ENCODE assay signal across 11 mouse cellular contexts in the genomic region with DNA sequence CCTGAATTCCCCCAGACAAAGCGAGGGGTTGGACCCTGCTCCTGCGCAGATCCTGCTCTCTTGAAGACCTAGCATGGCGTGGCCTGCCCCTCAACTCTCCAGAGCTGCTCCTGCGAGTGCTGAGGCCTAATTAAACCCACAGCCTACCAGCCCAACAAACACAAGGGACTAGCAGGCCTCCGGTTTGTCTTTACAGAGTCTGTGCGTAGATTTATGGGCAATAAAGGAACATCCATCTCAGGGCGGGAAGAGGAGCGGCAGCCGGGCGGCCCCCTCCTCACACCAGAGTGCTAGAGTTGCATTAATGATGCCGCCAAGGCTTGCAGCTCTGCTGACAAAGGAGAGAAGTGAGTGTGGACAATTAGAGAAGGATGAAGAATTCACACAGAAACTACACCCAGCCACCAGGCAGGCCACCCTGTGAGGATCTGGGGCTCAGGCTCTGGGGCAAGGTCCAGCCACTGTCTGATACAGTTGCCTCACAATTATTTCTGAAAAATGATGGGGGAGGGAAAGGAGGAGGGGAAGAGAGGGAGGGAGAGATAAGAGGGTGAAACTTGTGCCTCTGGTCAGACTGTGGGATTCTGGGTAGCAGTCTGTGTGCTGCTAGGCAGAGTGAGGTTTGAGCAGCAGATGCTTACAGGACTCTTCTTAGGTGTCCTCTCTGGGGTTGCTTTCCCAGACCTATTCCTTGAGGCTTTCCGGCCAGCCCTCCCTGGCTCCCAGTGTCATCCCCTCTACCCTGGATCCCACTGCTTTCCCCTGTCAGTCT. TPM values are rescaled to one million over a fixed set of nuclear protein-coding genes. Genes with fewer than 3 reads are reported as not detected.
DNase-seq lines count a peak whose midpoint lies in the region; ATAC-seq and TF ChIP-seq lines count a peak whose summit lies in the region.
"Had no signal": no experiment of that assay in that cellular context is flagged by ENCODE, and none has a peak within 500 bp of the region (broad histone marks: within the 10 kb centered on the region; RNA-seq: fewer than 3 reads in every experiment).

No protein-coding gene starts in this region.

- H3K4me1 ChIP-seq in kidney, embryonic 15.5 days: peaks cover 57% of the 10 kb centered on the region
- H3K4me1 ChIP-seq in kidney, adult 2 months (ENCODE audit: control insufficient read depth, insufficient read depth, low read length): no peaks in the 10 kb centered on the region
- H3K4me1 ChIP-seq in hindbrain, embryonic 15.5 days (replicated peaks): peaks cover 43% of the 10 kb centered on the region
- peaks cover 30% of the 10 kb centered on the region for H3K4me1 ChIP-seq in midbrain, embryonic 16.5 days (ENCODE audit: control insufficient read depth, insufficient read depth, low read length)
- peaks cover 35% of the 10 kb centered on the region for H3K4me1 ChIP-seq in heart, embryonic 12.5 days (replicated peaks)

- H3K9me3 ChIP-seq in kidney, embryonic 15.5 days (replicated peaks): no peaks in the 10 kb centered on the region
- no peaks in the 10 kb centered on the region for H3K9me3 ChIP-seq in hindbrain, embryonic 15.5 days
- no peaks in the 10 kb centered on the region for H3K9me3 ChIP-seq in midbrain, embryonic 16.5 days (replicated peaks; ENCODE audit: control insufficient read depth, low read length, poor library complexity, severe bottlenecking)
- no peaks in the 10 kb centered on the region for H3K9me3 ChIP-seq in heart, embryonic 12.5 days (replicated peaks)
- H3K9me3 ChIP-seq: heart, embryonic 15.5 days had no signal

- no peak for ATAC-seq in kidney, embryonic 15.5 days (replicated peaks; ENCODE audit: low FRiP score)
- peak; percentile 27; the same call in 1 of the 2 replicates for ATAC-seq in hindbrain, embryonic 15.5 days (ENCODE audit: low FRiP score, low read depth)
- ATAC-seq in midbrain, embryonic 16.5 days: no peak
- no peak for ATAC-seq in heart, embryonic 12.5 days (ENCODE audit: insufficient number of reproducible peaks, low FRiP score)

- 31% methylated on average over 12 of the region's 12 CpGs for WGBS in kidney, embryonic 15.5 days
- 81% methylated on average over 12 of the region's 12 CpGs for WGBS in kidney, adult 2 months
- 50% methylated on average over 12 of the region's 12 CpGs for WGBS in hindbrain, embryonic 15.5 days
- WGBS in midbrain, embryonic 16.5 days: 57% methylated on average over 12 of the region's 12 CpGs
- 76% methylated on average over 12 of the region's 12 CpGs for WGBS in heart, embryonic 12.5 days

- 0 out of 2 replicates have a peak overlapping the region, but pooled peaks have one; percentile 15 for H3K9ac ChIP-seq in kidney, embryonic 15.5 days
- H3K9ac ChIP-seq in hindbrain, embryonic 15.5 days: no peak overlapping the region
- H3K9ac ChIP-seq in midbrain, embryonic 16.5 days (ENCODE audit: low read depth, low read length): peak overlapping the region; percentile 30; the same call in 1 of the 2 replicates
- no peak overlapping the region for H3K9ac ChIP-seq in heart, embryonic 12.5 days
- H3K9ac ChIP-seq: heart, embryonic 15.5 days had no signal

- no peaks in the 10 kb centered on the region for H3K36me3 ChIP-seq in kidney, embryonic 15.5 days
- no peaks in the 10 kb centered on the region for H3K36me3 ChIP-seq in kidney, adult 2 months (ENCODE audit: control insufficient read depth, insufficient read depth, low read length)
- H3K36me3 ChIP-seq in hindbrain, embryonic 15.5 days: no peaks in the 10 kb centered on the region
- H3K36me3 ChIP-seq in midbrain, embryonic 16.5 days (ENCODE audit: control insufficient read depth, insufficient read depth, low read length): peaks cover 6% of the 10 kb centered on the region; the same call in 1 of the 2 replicates
- no peaks in the 10 kb centered on the region for H3K36me3 ChIP-seq in heart, embryonic 12.5 days
- H3K36me3 ChIP-seq: heart, embryonic 15.5 days had no signal

- no peak overlapping the region for H3K4me2 ChIP-seq in kidney, embryonic 15.5 days
- no peak overlapping the region for H3K4me2 ChIP-seq in hindbrain, embryonic 15.5 days
- H3K4me2 ChIP-seq in midbrain, embryonic 16.5 days (ENCODE audit: low read length): no peak overlapping the region
- no peak overlapping the region for H3K4me2 ChIP-seq in heart, embryonic 12.5 days
- H3K4me2 ChIP-seq: heart, embryonic 15.5 days had no signal

- TF ChIP-seq POLR2A in kidney, adult 2 months (IDR thresholded peaks at IDR 0.05; ENCODE audit: low read depth, low read length): no peak

- DNase-seq in kidney, adult 2 months: no peak
- DNase-seq in embryo, embryonic 10 days (ENCODE audit: low spot score): peak; percentile 42
- no peak for DNase-seq in cerebellum, adult 8-10 months
- DNase-seq in lung, adult 18-20 months: no peak
- DNase-seq: kidney, postnatal 10 days; lung, postnatal 36 days had no signal

- H3K27ac ChIP-seq in kidney, embryonic 15.5 days: 0 out of 2 replicates have a peak overlapping the region, but pooled peaks have one; percentile 4
- no peak overlapping the region for H3K27ac ChIP-seq in kidney, adult 2 months (ENCODE audit: insufficient read depth, low read depth, low read length)
- H3K27ac ChIP-seq in hindbrain, embryonic 15.5 days (replicated peaks): peak overlapping the region; percentile 26
- peak overlapping the region; percentile 72 for H3K27ac ChIP-seq in midbrain, embryonic 16.5 days (ENCODE audit: low read length)
- H3K27ac ChIP-seq in heart, embryonic 12.5 days (ENCODE audit: poor library complexity, severe bottlenecking): no peak overlapping the region
- H3K27ac ChIP-seq: heart, embryonic 15.5 days had no signal

- no peak for TF ChIP-seq CTCF in kidney, adult 2 months (conservative IDR thresholded peaks at IDR 0.05; ENCODE audit: insufficient read depth, insufficient read length, low read depth, low read length)

- no peak overlapping the region for H3K4me3 ChIP-seq in kidney, embryonic 15.5 days (replicated peaks)
- H3K4me3 ChIP-seq in kidney, adult 2 months (ENCODE audit: insufficient read depth, low read depth, low read length): no peak overlapping the region
- H3K4me3 ChIP-seq in hindbrain, embryonic 15.5 days: no peak overlapping the region
- no peak overlapping the region for H3K4me3 ChIP-seq in midbrain, embryonic 16.5 days (ENCODE audit: low read depth, low read length)
- H3K4me3 ChIP-seq in heart, embryonic 12.5 days: no peak overlapping the region
- H3K4me3 ChIP-seq: heart, embryonic 15.5 days had no signal

- H3K27me3 ChIP-seq in kidney, embryonic 15.5 days: no peaks in the 10 kb centered on the region; the same call in 1 of the 2 replicates
- H3K27me3 ChIP-seq in kidney, adult 2 months (replicated peaks; ENCODE audit: control insufficient read depth, insufficient read depth, low read length): no peaks in the 10 kb centered on the region
- H3K27me3 ChIP-seq in hindbrain, embryonic 15.5 days: no peaks in the 10 kb centered on the region
- H3K27me3 ChIP-seq in midbrain, embryonic 16.5 days (ENCODE audit: control insufficient read depth, insufficient read depth, low read depth, low read length): no peaks in the 10 kb centered on the region
- peaks cover 50% of the 10 kb centered on the region for H3K27me3 ChIP-seq in heart, embryonic 12.5 days (replicated peaks)

RNA-seq across cellular contexts. Expression of a gene that starts 29.3 kb away (rescaled TPM):
- 2.6 and 3.6 TPM in 2 replicates for polyA plus RNA-seq in kidney, embryonic 15.5 days (2015; fragmentation: Nextera tagmentation; extraction: Ambion mirVana)
- 18.9 and 26.7 TPM in 2 replicates for polyA plus RNA-seq in kidney, adult 2 months (2012; rRNA removed)
- 24.7 and 25.5 TPM in 2 replicates for polyA plus RNA-seq in hindbrain, embryonic 15.5 days (2015; fragmentation: Nextera tagmentation; extraction: Ambion mirVana)
- polyA plus RNA-seq in midbrain, embryonic 16.5 days (2015; fragmentation: Nextera tagmentation; extraction: Ambion mirVana): 26.6 and 29.7 TPM in 2 replicates
- polyA plus RNA-seq in heart, embryonic 12.5 days (2016; fragmentation: Nextera tagmentation; extraction: Ambion mirVana): 0.40 and 0.44 TPM in 2 replicates

Comparison
In these comparisons a context has a peak if more than half of its experiments do, and no peak if none do; other contexts are left out.
1. H3K27ac ChIP-seq: peak in kidney, embryonic 15.5 days (single experiment), hindbrain, embryonic 15.5 days (single experiment) and midbrain, embryonic 16.5 days (single experiment); none in kidney, adult 2 months (single experiment) and heart, embryonic 12.5 days (single experiment).
2. H3K9ac ChIP-seq: peak in kidney, embryonic 15.5 days (single experiment) and midbrain, embryonic 16.5 days (single experiment); none in hindbrain, embryonic 15.5 days (single experiment) and heart, embryonic 12.5 days (single experiment).